Mouse (Mus musculus) right cerebral cortex, postnatal 25 days (tissue): ENCODE measurements around the gene Nup88.
"Not testable (repeated sequence)": the region's sequence is repeated elsewhere in the genome, so short reads cannot be mapped to it uniquely, and the experiment has no call there.

Experiments
- DNase-seq: peaks from one replicate; pipeline ENCODE4 v3.0.0; 2022

Gene Nup88

GRCm38 (mm10) chr11:70969271-70969794, 440 bp downstream of the Nup88 start:
- no peak for DNase-seq

DNA sequence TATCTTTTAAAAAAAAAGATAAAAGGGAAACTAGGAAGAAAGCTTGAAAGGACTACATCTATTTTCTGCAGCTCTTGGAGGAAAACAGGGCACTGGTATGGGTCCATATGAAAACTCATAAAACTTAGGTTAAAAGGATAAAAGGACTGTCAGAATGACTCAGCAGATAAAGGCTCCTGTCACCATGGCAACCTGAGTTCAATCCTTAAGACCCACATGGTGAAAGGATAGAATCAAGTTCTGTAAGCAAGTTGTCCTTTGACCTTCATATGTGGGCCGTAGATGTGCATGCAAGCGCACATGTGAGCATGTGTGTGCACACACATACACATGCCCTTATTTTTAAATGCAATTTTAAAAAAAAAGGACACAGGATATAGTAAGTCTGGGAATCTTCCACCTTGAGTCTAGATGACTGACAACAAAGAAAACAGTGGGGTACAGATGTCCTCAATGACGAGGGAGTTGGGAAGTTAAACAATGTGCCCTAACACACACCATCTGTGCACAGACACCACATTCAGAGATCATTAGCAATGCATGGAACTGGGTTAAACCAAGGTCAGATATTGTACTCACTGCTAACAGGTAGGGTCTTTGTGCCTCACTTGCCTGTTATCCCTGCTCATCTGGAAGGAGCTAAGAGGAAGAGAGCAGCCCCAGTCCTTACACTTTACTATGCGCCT, 5.4 kb downstream of the Nup88 start:
- DNase-seq: no peak

- no peak for DNase-seq
These were observed 8.8 kb downstream of the Nup88 start for GRCm38 (mm10) chr11:70960786-70961554.

DNA sequence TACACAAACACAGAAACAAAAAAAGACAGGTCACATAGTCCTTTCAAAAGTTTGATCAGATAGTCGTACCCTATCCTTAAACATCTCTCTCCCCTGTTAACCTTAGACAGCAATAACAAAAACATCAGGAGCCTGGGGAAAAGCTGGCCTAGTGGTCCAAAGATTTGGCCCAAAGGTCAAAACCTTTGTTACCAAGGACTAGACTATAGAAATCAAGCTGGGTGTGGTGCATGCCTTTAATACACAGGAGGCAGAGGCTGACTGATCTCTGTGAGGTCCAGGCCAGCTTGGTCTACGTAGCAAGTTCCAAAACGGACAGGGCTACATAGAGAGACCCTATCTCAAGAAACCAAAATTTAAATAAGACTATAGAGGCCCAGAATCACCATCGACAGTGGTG, 15.1 kb downstream of the Nup88 start:
- no peak for DNase-seq

- DNase-seq: no peak
These were observed 24.6 kb downstream of the Nup88 start for GRCm38 (mm10) chr11:70944935-70945817.

GRCm38 (mm10) chr11:70943651-70944050, 26.1 kb downstream of the Nup88 start:
- DNase-seq: no peak

- no peak for DNase-seq
These were observed 27.2 kb downstream of the Nup88 start for GRCm38 (mm10) chr11:70942596-70942995.

GRCm38 (mm10) chr11:70935316-70935715, 34.5 kb downstream of the Nup88 start:
- DNase-seq: no peak

DNA sequence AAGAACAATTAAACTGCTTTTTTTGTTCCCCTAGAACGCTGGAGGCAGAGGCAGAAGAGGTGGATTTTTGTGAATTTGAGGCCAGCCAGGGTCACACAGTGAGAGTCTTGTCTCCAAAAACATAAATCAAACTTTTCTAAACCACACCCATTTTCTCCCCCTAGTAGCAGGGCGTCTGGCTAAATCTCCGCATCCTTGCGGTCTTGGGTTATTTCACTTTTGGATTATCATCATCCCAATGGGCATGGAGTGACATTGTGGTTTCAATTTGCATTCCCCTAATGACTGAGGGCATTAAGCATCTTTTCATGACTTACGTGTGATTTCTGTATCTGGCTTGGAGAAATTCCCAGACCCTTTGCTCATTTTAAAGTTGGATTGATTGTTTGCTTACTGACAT, 38.3 kb downstream of the Nup88 start:
- no peak for DNase-seq

DNA sequence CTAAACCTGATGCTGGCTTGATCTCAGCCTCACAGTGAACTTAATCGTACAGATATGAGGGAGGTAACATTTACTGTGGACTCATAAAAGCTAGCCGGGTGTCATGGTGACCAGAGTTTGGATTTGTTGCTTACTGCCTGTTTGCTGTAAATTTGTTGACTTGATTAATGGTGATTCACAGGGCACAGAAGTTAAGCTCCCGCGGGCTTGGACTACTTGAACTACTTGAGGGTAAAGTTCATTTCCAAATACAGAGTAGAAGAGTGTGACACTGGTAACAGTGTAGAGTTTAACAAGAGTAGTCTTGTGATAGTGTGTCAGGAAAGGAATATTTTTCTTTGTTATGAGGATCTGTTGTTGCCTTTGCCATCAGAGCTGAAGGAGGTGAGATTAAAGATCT, 50.2 kb downstream of the Nup88 start:
- no peak for DNase-seq

DNA sequence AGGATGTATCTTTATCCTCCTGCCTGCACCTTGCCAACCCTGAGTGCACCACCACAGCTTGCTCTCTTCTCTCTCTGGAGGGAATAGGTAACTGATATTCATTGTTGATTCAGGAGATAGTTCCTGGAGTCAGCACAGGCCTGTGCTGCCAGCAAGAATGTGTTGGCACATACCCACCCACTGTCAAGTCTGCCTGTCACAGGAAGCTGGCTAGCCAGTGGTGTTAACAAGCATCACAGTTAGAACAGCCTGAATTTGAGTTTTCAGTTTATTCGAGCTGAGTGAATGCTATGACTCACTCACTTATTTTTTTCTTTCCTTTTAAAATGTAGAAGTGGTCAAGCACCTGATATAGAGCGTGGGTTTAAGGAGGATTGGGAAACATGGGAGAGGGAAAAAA, 51.9 kb downstream of the Nup88 start:
- DNase-seq: peak; percentile 46

GRCm38 (mm10) chr11:70911920-70912319, 57.9 kb downstream of the Nup88 start:
- no peak for DNase-seq

GRCm38 (mm10) chr11:70911323-70911722, 58.5 kb downstream of the Nup88 start:
- no peak for DNase-seq

DNA sequence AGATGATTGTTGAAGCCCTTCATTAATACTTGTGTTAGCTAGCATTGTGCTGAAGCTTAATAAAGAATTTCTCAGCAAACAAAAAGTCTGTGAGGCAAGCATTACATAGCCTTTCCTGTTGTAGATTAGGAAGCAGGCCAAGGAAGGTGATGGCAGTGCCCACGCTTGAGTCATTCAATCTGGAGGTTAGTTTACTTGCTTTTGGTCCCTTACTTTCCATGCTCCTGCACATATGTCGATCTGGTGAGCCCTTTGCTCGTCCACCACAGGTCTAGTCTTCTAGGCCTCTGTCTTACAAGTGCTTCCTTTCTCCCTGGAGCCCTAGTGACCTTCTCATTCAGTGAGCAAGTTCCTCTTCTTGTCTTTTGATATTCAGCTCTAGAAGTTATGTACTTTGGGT, 63.1 kb downstream of the Nup88 start:
- DNase-seq: peak; percentile 11

- DNase-seq: not testable (repeated sequence)
These were observed 71.6 kb downstream of the Nup88 start for GRCm38 (mm10) chr11:70898182-70898581.

GRCm38 (mm10) chr11:70897680-70898079, 72.1 kb downstream of the Nup88 start:
- no peak for DNase-seq
